Mouse (Mus musculus) liver, embryonic 14.5 days (tissue): ENCODE data around the gene Gtf2a1l.

ENCODE experiments used
- CTCF ChIP-seq: IDR thresholded peaks from 2 replicates; pipeline ENCODE4 v1.5.1; 2016; ENCODE audit warnings: antibody characterized with exemption, low read depth, control low read depth
- EP300 ChIP-seq: IDR thresholded peaks from 2 replicates; pipeline ENCODE4 v1.6.1; 2016; ENCODE audit warnings: antibody characterized with exemption, low read depth

GRCm38 (mm10) chr17:88641012-88641411, 27.4 kb upstream of the Gtf2a1l start:
- TF ChIP-seq CTCF (peak; percentile 76), EP300 (no peak)
